Comparison of ENCODE assay signal across 8 mouse cellular contexts in genomic region chr11:98021118-98021517, GRCm38 (mm10). TPM values are rescaled to one million over a fixed set of nuclear protein-coding genes. Genes with fewer than 3 reads are reported as not detected.
A peak's percentile ranks its signal among the peaks of the same experiment; 100 is the strongest.
DNase-seq lines count a peak whose midpoint lies in the region; ATAC-seq and TF ChIP-seq lines count a peak whose summit lies in the region.

No protein-coding gene starts in this region.

- ATAC-seq in lung, embryonic 16.5 days (ENCODE audit: low read depth), result no peak
- ATAC-seq in limb, embryonic 12.5 days (ENCODE audit: insufficient number of reproducible peaks, insufficient read depth, low FRiP score, low TSS enrichment, low read depth), result 0 out of 2 replicates have a peak, but pooled peaks have one; percentile 3
- no peak for ATAC-seq in stomach, embryonic 15.5 days (ENCODE audit: insufficient read depth, low FRiP score, low read depth)

- H3K9ac ChIP-seq in lung, embryonic 16.5 days (ENCODE audit: low read length), result no peak overlapping the region
- H3K9ac ChIP-seq in limb, embryonic 12.5 days (replicated peaks), result peak overlapping the region; percentile 86; the same call in 1 of the 2 replicates
- no peak overlapping the region for H3K9ac ChIP-seq in stomach, embryonic 15.5 days

- H3K27me3 ChIP-seq in lung, embryonic 16.5 days (ENCODE audit: control insufficient read depth, insufficient read depth, low read depth, low read length), result no peaks in the 10 kb centered on the region
- H3K27me3 ChIP-seq in limb, embryonic 12.5 days, result 0 out of 2 replicates have a peak, but pooled peaks cover 4% of the 10 kb centered on the region
- no peaks in the 10 kb centered on the region for H3K27me3 ChIP-seq in stomach, embryonic 15.5 days (replicated peaks)

- intact Hi-C loops in gastrocnemius, adult 2 months (cut with DNase I), result no loop called here

- no peaks in the 10 kb centered on the region for H3K9me3 ChIP-seq in lung, embryonic 16.5 days (ENCODE audit: control insufficient read depth, low read length)
- no peaks in the 10 kb centered on the region for H3K9me3 ChIP-seq in limb, embryonic 12.5 days
- no peaks in the 10 kb centered on the region for H3K9me3 ChIP-seq in stomach, embryonic 15.5 days

- peak overlapping the region; percentile 87 for H3K4me3 ChIP-seq in gastrocnemius, adult 2 months
- H3K4me3 ChIP-seq in lung, embryonic 16.5 days (ENCODE audit: low read length), result peak overlapping the region; percentile 78
- peak overlapping the region; percentile 88 for H3K4me3 ChIP-seq in limb, embryonic 12.5 days (replicated peaks)
- H3K4me3 ChIP-seq in stomach, embryonic 15.5 days (replicated peaks), result peak overlapping the region; percentile 77

- peaks cover 22% of the 10 kb centered on the region for H3K4me1 ChIP-seq in lung, embryonic 16.5 days (replicated peaks; ENCODE audit: control insufficient read depth, insufficient read depth, low read length)
- H3K4me1 ChIP-seq in limb, embryonic 12.5 days (replicated peaks), result peaks cover 33% of the 10 kb centered on the region
- H3K4me1 ChIP-seq in stomach, embryonic 15.5 days, result peaks cover 43% of the 10 kb centered on the region

- H3K4me2 ChIP-seq in lung, embryonic 16.5 days (ENCODE audit: low read depth, low read length), result peak overlapping the region; percentile 99
- H3K4me2 ChIP-seq in limb, embryonic 12.5 days, result peak overlapping the region; percentile 81
- H3K4me2 ChIP-seq in stomach, embryonic 15.5 days, result peak overlapping the region; percentile 95

- no peak for DNase-seq in gastrocnemius, adult 2 months
- DNase-seq in gastrocnemius, postnatal 25 days, result no peak
- no peak for DNase-seq in lung, postnatal 4 days
- DNase-seq in frontal cortex, postnatal 25 days (ENCODE audit: low spot score in 2 of 2), result no peak
- DNase-seq in layer of hippocampus, adult 8-10 months (ENCODE audit: low spot score in 2 of 2), result no peak

- H3K27ac ChIP-seq in gastrocnemius, adult 2 months, result peak overlapping the region; percentile 88
- no peak overlapping the region for H3K27ac ChIP-seq in lung, embryonic 16.5 days (ENCODE audit: low read length)
- H3K27ac ChIP-seq in limb, embryonic 12.5 days, result peak overlapping the region; percentile 92
- no peak overlapping the region for H3K27ac ChIP-seq in stomach, embryonic 15.5 days

- 31% methylated on average over 2 of the region's 2 CpGs for WGBS in lung, embryonic 16.5 days
- WGBS in limb, embryonic 12.5 days, result 46% methylated on average over 2 of the region's 2 CpGs
- 43% methylated on average over 2 of the region's 2 CpGs for WGBS in stomach, embryonic 15.5 days

- no peaks in the 10 kb centered on the region; the same call in 1 of the 2 replicates for H3K36me3 ChIP-seq in lung, embryonic 16.5 days (ENCODE audit: control insufficient read depth, insufficient read depth, low read length)
- peaks cover 30% of the 10 kb centered on the region for H3K36me3 ChIP-seq in limb, embryonic 12.5 days
- H3K36me3 ChIP-seq in stomach, embryonic 15.5 days, result no peaks in the 10 kb centered on the region

- no peak for TF ChIP-seq CTCF in gastrocnemius, adult 2 months (IDR thresholded peaks at IDR 0.05)

RNA-seq across cellular contexts. Expression of gene Cacnb1, which starts 1.7 kb away (rescaled TPM):
- total RNA-seq in gastrocnemius, adult 2 months (2021), result 100 to 1,000 TPM; 199 to 214 TPM
- 100 to 1,000 TPM; 212 to 259 TPM for total RNA-seq in gastrocnemius, postnatal 25 days (2021)
- 6.4 and 6.7 TPM in 2 replicates for polyA plus RNA-seq in lung, embryonic 16.5 days (2015; fragmentation: Nextera tagmentation; extraction: Ambion mirVana)
- polyA plus RNA-seq in limb, embryonic 12.5 days (2016; fragmentation: Nextera tagmentation; extraction: Ambion mirVana), result 13.2 and 16.0 TPM in 2 replicates
- polyA plus RNA-seq in stomach, embryonic 15.5 days (2015; fragmentation: Nextera tagmentation; extraction: Ambion mirVana), result 7.3 and 9.5 TPM in 2 replicates
- total RNA-seq in layer of hippocampus, adult 8-10 months (2022), result 100 to 1,000 TPM; 123 to 145 (median 134) TPM

RNA-seq across cellular contexts. Expression of gene Rpl19, which starts 5.4 kb away (rescaled TPM):
- 100 to 1,000 TPM; 404 to 490 TPM for total RNA-seq in gastrocnemius, adult 2 months (2021)
- total RNA-seq in gastrocnemius, postnatal 25 days (2021), result 100 to 1,000 TPM; 421 to 453 TPM
- 999 and 1,043 TPM in 2 replicates for polyA plus RNA-seq in lung, embryonic 16.5 days (2015; fragmentation: Nextera tagmentation; extraction: Ambion mirVana)
- 1,014 and 1,051 TPM in 2 replicates for polyA plus RNA-seq in limb, embryonic 12.5 days (2016; fragmentation: Nextera tagmentation; extraction: Ambion mirVana)
- polyA plus RNA-seq in stomach, embryonic 15.5 days (2015; fragmentation: Nextera tagmentation; extraction: Ambion mirVana), result 855 and 1,061 TPM in 2 replicates
- 100 to 1,000 TPM; 520 to 711 (median 600) TPM for total RNA-seq in layer of hippocampus, adult 8-10 months (2022)

RNA-seq across cellular contexts. Expression of gene Arl5c, which starts 25.1 kb away (rescaled TPM):
- under 1 TPM; 0.31 to 0.47 TPM for total RNA-seq in gastrocnemius, adult 2 months (2021)
- total RNA-seq in gastrocnemius, postnatal 25 days (2021), result under 1 TPM in 1 of 2 experiments, not detected in 1; 0.27 TPM
- polyA plus RNA-seq in lung, embryonic 16.5 days (2015; fragmentation: Nextera tagmentation; extraction: Ambion mirVana), result 6.2 and 8.0 TPM in 2 replicates
- 5.9 and 7.1 TPM in 2 replicates for polyA plus RNA-seq in limb, embryonic 12.5 days (2016; fragmentation: Nextera tagmentation; extraction: Ambion mirVana)
- 8.2 and 13.4 TPM in 2 replicates for polyA plus RNA-seq in stomach, embryonic 15.5 days (2015; fragmentation: Nextera tagmentation; extraction: Ambion mirVana)
- 1 to 10 TPM in 3 of 4 experiments, under 1 TPM in 1; 0.59 to 1.5 (median 1.3) TPM for total RNA-seq in layer of hippocampus, adult 8-10 months (2022)

RNA-seq across cellular contexts. Expression of gene Stac2, which starts 32.1 kb away (rescaled TPM):
- under 1 TPM in 1 of 2 experiments, not detected in 1; 0.11 TPM for total RNA-seq in gastrocnemius, adult 2 months (2021)
- under 1 TPM in 1 of 2 experiments, not detected in 1; 0.13 TPM for total RNA-seq in gastrocnemius, postnatal 25 days (2021)
- 0.11 and 0.29 TPM in 2 replicates for polyA plus RNA-seq in lung, embryonic 16.5 days (2015; fragmentation: Nextera tagmentation; extraction: Ambion mirVana)
- polyA plus RNA-seq in limb, embryonic 12.5 days (2016; fragmentation: Nextera tagmentation; extraction: Ambion mirVana), result 0.31 and 0.68 TPM in 2 replicates
- 0.21 and 0.41 TPM in 2 replicates for polyA plus RNA-seq in stomach, embryonic 15.5 days (2015; fragmentation: Nextera tagmentation; extraction: Ambion mirVana)
- total RNA-seq in layer of hippocampus, adult 8-10 months (2022), result 10 to 100 TPM; 47.7 to 56.4 (median 52.4) TPM

RNA-seq across cellular contexts. Expression of gene Plxdc1, which starts 34.9 kb away (rescaled TPM):
- total RNA-seq in gastrocnemius, adult 2 months (2021), result 1 to 10 TPM; 3.0 to 3.1 TPM
- 1 to 10 TPM; 3.1 TPM for total RNA-seq in gastrocnemius, postnatal 25 days (2021)
- 1.4 and 1.6 TPM in 2 replicates for polyA plus RNA-seq in lung, embryonic 16.5 days (2015; fragmentation: Nextera tagmentation; extraction: Ambion mirVana)
- 0.12 TPM in 1 of 2 replicates, not detected in the other for polyA plus RNA-seq in limb, embryonic 12.5 days (2016; fragmentation: Nextera tagmentation; extraction: Ambion mirVana)
- 0.73 and 1.0 TPM in 2 replicates for polyA plus RNA-seq in stomach, embryonic 15.5 days (2015; fragmentation: Nextera tagmentation; extraction: Ambion mirVana)
- 10 to 100 TPM; 18.0 to 21.1 (median 19.8) TPM for total RNA-seq in layer of hippocampus, adult 8-10 months (2022)

Comparison
In these comparisons a context has a peak if more than half of its experiments do, and no peak if none do; other contexts are left out.
1. H3K27ac ChIP-seq: peak in gastrocnemius, adult 2 months (single experiment) and limb, embryonic 12.5 days (single experiment); none in lung, embryonic 16.5 days (single experiment) and stomach, embryonic 15.5 days (single experiment).
2. Peak in every context shown above with its lines, with median percentiles within 50 percentile points of each other: H3K4me3 ChIP-seq and H3K4me2 ChIP-seq.